Mouse (Mus musculus) heart, adult 2 months (tissue): Measurements from ENCODE around the gene Tmprss9.

Source experiments
- CTCF ChIP-seq: fragments of 200-600 bp; IDR thresholded peaks from 2 replicates; pipeline ENCODE4 v1.8.1; 2022; ENCODE audit warnings: antibody characterized with exemption, mild to moderate bottlenecking, moderate library complexity
- EP300 ChIP-seq: fragments of 200-500 bp; IDR thresholded peaks from 2 replicates; pipeline ENCODE4 v1.6.1; 2011; ENCODE audit warnings: low read depth, low read length, control low read depth; ENCODE audit not compliant: insufficient read depth
- POLR2A ChIP-seq: fragments of 200-500 bp; IDR thresholded peaks from 2 replicates; pipeline ENCODE4 v1.6.1; 2011; ENCODE audit warnings: mild to moderate bottlenecking, low read depth, low read length, control low read depth; ENCODE audit not compliant: insufficient read depth

GRCm38 (mm10) chr10:80903282-80903681 is 31.6 kb downstream of the Tmprss9 start:
- TF ChIP-seq CTCF (no peak), POLR2A (no peak), EP300 (no peak)
